Mouse (Mus musculus): ENCODE results near the gene Anks6. TPM values are rescaled to one million over a fixed set of nuclear protein-coding genes. Genes with fewer than 3 reads are reported as not detected.
"Not testable (repeated sequence)": the region's sequence is repeated elsewhere in the genome, so short reads cannot be mapped to it uniquely, and the experiment has no call there.

The Anks6 gene
- 0.44 and 0.89 TPM in 2 replicates for total RNA-seq (2017)

DNA sequence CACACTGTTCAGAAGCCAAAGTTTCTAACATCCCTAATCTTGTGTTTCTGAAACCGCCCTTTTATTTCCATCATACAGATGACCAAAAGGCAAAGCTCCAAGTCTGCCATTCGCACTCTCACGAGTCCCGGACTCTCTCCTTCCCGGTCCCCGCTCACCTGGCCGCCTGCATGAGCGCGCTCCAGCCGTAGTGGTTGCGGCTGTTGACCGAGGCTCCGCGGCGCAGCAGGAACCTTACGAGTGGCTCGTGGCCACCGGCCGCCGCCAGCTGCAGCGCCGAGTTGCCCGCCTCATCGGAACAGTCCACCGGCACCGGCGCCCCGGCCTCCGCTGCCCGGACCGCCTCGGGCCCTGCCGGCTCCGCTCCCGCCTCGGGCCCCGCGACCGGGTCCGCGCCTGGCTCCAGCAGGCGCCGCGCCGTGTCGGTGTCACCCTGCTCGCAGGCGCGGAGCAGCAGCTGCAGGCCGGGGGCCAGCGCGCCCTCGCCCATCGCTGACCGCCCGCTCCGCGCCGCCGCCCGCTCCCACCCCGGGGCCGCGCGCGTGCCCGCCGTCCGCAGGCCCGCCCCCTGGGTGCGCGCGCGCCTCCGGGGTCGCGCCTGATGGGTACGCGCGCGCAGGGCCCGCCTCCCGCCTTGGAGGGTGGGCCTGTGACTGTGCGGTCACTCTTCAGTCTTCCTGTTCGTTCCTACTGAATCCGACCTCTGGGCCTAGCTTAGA lies at the start of gene Anks6:
Anks6 (minus strand) TSS at position 637 of the 719 bp plus-strand sequence.
- ATAC-seq (replicated peaks in 1 of 2; ENCODE audit: insufficient read depth in 1 of 2, low FRiP score in 2 of 2, low TSS enrichment in 1 of 2, low read depth in 1 of 2, poor library complexity in 2 of 2, severe bottlenecking in 2 of 2), result peak; percentile 41 to 53; a peak in 1 of 4 replicates

DNA sequence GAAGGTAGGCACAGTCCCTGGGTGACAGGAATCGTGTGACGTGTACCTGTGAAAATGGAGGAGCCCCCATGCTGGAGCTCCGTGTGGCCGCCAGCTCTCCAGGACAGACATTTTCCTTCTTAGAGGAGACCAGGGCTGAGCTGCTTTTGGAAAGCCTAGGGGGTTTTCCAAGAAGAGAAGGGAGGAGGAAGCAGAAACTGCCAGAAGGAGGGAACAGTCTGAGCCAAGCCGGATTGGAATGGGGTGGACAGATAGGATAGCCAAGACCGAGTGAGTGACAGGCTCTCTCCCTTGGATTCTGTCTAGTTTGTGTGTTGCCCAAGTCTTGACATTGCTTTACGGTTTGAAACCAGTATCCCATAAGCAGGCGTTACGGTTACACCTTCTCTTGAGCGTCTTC lies 46.3 kb upstream of the Anks6 start:
- no peak for ATAC-seq (replicated peaks in 1 of 2; ENCODE audit: insufficient read depth in 1 of 2, low FRiP score in 2 of 2, low TSS enrichment in 1 of 2, low read depth in 1 of 2, poor library complexity in 2 of 2, severe bottlenecking in 2 of 2)

DNA sequence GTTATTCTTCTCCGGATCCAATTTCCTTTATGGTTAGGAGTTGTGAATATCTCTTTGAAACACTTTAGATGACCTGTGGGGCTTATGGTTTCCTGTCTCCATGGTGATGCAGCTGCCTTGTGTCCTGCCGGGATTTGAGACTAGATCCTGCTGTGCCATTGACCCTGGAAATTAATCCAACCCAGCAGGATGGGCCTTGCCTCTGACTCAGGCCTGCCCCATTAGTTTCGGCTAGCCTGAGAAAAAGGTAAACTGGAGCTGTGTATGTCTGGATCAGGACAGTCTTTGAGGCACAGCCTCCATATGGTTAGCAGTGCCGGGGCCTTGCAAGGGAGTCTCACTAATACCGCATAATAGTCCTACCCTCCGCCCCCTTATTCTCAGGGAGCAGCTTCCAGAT lies 36.4 kb upstream of the Anks6 start:
- no peak for ATAC-seq (replicated peaks in 1 of 2; ENCODE audit: insufficient read depth in 1 of 2, low FRiP score in 2 of 2, low TSS enrichment in 1 of 2, low read depth in 1 of 2, poor library complexity in 2 of 2, severe bottlenecking in 2 of 2)

DNA sequence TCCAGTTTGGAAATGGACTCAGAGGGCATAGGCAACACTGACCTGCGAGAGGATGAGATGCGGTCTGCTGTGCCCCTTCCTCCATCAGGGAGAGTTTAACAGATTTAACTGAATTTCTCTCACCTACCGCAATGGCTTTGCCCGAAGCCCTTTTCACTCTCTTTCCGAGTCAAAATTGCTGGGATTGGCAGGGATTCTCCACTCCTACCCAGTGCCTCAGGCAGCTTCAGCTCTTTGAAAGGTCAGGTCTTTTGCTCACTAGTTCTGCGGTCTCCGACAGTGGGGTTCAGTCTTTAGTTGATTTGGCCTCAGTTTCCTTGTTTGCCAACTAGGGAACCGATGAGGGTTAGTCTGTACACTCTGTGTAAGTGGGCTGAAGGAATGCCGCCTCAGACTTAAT lies 35.9 kb upstream of the Anks6 start:
- ATAC-seq (replicated peaks in 1 of 2; ENCODE audit: insufficient read depth in 1 of 2, low FRiP score in 2 of 2, low TSS enrichment in 1 of 2, low read depth in 1 of 2, poor library complexity in 2 of 2, severe bottlenecking in 2 of 2), result no peak

DNA sequence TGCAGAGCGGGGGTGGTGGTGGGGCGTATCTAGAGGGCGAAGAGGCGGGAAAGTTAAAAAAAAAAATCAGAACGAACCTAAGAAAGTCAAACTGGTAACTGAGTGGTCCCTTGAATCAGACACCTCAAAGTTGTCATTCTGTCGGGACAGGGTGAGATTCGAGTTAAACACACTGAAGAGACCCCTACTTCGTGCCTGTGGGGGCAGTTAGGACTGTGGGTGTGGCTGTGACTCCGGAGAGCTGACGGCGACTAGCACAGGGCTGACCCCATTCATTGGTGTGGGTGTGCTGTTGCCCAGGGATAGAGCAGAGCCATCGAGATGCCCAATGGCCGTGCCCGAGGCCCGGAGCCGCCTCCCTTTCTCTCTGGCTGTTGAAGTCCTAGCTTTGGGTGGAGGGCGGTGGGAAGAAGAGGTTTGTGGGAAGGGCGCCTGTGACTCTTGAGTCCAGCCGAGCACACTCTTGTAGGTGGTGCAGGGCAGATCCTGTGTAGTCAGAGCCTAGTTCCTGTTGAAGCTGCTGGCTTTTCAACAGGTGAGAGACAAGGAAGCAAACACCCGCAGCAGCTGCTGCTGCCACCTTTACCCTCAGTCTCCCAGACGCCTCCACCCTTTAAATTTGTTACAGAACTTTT lies 35.3 kb upstream of the Anks6 start:
- peak; percentile 18 to 26; a peak in 1 of 4 replicates for ATAC-seq (replicated peaks in 1 of 2; ENCODE audit: insufficient read depth in 1 of 2, low FRiP score in 2 of 2, low TSS enrichment in 1 of 2, low read depth in 1 of 2, poor library complexity in 2 of 2, severe bottlenecking in 2 of 2)

DNA sequence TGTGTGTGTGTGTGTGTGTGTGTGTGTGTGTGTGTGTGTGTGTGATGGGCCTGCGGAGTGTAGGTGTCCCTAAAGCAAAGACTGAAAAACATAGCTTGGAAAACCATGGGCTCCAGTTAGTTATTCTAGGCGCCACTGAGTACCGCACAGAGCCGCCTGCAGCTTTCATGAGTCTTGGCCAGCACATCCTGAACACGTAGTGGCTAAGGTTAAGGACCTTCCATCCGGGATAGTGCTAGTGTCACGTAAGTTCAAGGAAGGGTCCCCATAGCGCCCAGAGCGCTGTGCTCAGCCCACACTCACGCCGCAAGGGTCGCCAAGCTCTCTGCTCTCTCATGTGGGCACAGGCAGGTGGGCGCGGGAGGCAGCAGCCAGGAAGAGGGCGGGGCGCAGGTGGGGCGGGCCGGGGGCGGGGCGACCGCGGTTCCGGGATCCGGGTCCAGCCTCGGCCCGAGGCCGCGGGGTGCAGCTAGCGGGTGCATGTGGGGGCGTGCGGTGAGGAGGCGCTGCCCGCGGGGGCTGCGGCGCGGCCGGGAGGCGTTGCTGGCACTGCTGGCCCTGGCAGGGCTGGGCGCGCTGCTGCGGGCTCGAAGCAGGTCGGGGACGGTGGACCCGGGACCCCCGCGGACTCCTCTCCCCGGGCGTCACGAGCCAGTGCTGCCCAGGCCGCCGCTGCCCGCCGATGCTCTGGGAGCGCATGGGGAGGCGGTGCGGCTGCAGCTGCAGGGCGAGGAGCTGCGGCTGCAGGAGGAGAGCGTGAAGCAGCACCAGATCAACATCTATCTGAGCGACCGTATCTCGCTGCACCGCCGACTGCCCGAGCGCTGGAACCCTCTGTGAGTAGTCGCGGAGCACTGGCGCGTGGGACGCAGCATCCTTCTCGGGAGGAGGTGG lies 34.5 kb upstream of the Anks6 start, which contains the start of gene Galnt12:
Galnt12 (plus strand) TSS at position 417 of the 894 bp plus-strand sequence.
- peak in 1 of 2 experiments; percentile 43; a peak in 2 of 4 replicates for ATAC-seq (replicated peaks in 1 of 2; ENCODE audit: insufficient read depth in 1 of 2, low FRiP score in 2 of 2, low TSS enrichment in 1 of 2, low read depth in 1 of 2, poor library complexity in 2 of 2, severe bottlenecking in 2 of 2)

DNA sequence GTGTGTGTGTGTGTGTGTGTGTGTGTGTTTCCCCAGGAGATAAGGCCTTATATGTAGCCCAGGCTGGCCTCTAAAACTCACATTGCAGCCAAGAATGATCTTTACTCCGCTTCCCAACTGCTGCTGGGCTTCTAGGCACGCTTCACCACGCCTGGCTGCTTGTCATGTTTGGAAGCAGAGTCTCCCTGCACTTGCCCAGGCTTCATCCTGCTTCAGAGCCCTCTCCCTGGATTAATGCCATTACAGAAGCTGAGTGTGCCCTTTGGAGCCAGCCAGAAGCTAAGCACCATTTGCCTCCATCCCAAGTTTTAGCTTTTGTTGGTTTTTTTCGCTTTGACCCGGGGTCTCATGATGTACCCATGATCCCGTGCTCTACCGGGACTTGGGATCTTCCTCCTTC lies 31.4 kb upstream of the Anks6 start:
- no peak for ATAC-seq (replicated peaks in 1 of 2; ENCODE audit: insufficient read depth in 1 of 2, low FRiP score in 2 of 2, low TSS enrichment in 1 of 2, low read depth in 1 of 2, poor library complexity in 2 of 2, severe bottlenecking in 2 of 2)

DNA sequence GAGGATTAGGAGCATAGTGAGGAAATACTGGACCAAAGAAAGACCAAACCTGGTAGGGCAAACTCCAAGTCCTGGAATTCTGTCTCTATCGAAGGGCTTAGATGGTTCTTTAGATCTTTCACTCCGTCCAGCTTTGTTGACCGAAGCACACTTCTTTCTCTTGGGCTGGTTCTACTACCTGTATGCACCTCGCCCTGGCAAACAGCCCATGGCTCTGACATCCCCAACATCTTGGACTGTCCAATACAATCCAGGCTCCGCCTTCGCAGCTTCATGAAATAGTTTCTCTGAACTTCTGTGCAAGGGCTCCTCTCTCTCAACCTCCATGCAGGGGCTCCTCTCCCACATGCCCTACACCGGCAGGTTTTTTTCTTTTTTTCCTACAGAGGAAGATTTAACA lies 26.6 kb upstream of the Anks6 start:
- ATAC-seq (replicated peaks in 1 of 2; ENCODE audit: insufficient read depth in 1 of 2, low FRiP score in 2 of 2, low TSS enrichment in 1 of 2, low read depth in 1 of 2, poor library complexity in 2 of 2, severe bottlenecking in 2 of 2), result no peak

DNA sequence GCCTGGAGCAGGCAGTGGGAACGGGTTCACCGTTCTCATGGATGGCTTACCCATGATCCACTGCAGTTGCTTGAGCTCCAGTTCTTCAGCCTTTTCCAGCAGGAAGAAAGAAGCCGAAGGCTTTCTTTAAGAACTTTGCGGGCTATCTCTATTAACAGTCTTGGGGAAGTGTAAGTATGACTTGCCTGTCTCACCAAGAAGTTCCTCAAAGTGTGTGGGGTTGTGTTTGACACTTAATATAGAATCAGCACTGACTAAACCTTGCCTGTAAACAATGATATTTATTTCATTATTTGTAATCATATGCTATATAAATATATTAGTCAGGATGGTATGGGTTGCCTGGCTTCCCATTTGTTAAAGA lies 23.4 kb upstream of the Anks6 start:
- 0 out of 4 replicates have a peak, but pooled peaks of 1 of the 2 experiments have one; percentile 28 for ATAC-seq (replicated peaks in 1 of 2; ENCODE audit: insufficient read depth in 1 of 2, low FRiP score in 2 of 2, low TSS enrichment in 1 of 2, low read depth in 1 of 2, poor library complexity in 2 of 2, severe bottlenecking in 2 of 2)

DNA sequence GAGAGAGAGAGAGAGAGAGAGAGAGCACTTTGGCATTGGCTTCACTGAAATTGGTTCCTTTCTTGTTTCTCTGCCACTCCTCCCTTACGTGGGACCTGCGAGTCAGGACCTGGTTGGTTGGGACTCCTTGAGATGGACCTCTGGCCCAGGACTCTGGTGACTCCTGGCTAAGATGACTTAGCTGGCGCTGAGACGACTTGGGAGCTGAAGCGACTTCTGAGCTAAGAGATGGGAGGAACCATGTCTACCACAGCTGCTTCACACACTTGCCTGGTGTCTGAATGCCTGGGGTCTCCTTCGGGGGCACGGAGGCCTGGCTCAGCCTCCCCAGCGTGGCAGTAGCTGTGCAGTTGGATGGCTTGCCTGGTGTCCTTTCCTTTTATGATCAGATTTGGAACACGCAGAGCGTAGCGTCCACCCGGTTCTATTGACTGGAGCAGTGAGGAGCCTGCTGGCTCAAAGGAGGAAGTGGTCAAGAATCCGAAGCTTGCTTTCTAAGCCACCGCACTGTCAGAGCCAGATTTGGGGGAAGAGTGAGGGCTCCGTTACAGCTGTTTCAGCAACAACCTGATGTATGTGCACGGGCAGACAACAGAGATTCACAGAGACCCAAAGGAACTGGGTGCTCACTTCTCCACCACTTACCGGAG lies 22.9 kb upstream of the Anks6 start:
- ATAC-seq (replicated peaks in 1 of 2; ENCODE audit: insufficient read depth in 1 of 2, low FRiP score in 2 of 2, low TSS enrichment in 1 of 2, low read depth in 1 of 2, poor library complexity in 2 of 2, severe bottlenecking in 2 of 2), result peak; percentile 31 to 71; a peak in 1 of 4 replicates

DNA sequence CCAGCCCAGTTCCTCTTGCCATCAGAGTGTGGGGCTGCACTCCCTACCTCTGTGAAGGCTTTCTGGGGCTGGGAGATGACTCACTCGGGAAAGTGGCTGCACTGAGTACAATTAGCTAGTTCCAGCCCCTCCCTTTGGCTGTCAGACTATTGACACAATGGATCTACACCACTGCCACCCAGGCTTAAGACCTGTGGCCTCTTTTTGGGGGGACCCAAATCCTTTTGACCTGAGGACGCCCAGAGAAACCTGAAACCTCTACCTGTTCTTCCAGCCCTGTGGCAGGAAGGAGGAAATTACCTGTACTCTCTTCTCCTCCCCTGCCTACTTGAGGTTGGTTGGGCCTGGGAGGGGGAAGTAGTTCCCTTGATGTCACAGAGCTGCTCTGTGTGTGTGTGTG lies 17.8 kb upstream of the Anks6 start:
- no peak for ATAC-seq (replicated peaks in 1 of 2; ENCODE audit: insufficient read depth in 1 of 2, low FRiP score in 2 of 2, low TSS enrichment in 1 of 2, low read depth in 1 of 2, poor library complexity in 2 of 2, severe bottlenecking in 2 of 2)

DNA sequence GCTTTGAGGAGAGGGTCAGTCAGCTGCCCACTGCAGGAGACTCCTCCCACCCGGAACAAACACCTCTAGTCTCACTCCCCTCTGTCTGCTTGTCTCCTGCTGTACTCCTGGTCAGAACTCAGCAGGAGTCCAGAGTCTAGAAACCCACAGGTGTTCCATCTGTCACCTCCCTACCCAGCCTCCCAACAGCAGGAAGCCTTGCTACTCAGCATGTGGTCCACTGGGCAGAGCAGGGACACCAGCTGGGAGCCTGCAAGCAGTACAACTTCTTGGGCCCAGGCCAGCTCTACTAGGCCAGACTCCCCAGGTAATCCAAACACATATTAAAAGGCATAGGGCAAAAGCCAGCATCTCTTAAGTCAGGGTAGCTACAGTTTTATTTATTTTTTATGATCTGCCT lies 3.7 kb upstream of the Anks6 start:
- no peak for ATAC-seq (replicated peaks in 1 of 2; ENCODE audit: insufficient read depth in 1 of 2, low FRiP score in 2 of 2, low TSS enrichment in 1 of 2, low read depth in 1 of 2, poor library complexity in 2 of 2, severe bottlenecking in 2 of 2)

DNA sequence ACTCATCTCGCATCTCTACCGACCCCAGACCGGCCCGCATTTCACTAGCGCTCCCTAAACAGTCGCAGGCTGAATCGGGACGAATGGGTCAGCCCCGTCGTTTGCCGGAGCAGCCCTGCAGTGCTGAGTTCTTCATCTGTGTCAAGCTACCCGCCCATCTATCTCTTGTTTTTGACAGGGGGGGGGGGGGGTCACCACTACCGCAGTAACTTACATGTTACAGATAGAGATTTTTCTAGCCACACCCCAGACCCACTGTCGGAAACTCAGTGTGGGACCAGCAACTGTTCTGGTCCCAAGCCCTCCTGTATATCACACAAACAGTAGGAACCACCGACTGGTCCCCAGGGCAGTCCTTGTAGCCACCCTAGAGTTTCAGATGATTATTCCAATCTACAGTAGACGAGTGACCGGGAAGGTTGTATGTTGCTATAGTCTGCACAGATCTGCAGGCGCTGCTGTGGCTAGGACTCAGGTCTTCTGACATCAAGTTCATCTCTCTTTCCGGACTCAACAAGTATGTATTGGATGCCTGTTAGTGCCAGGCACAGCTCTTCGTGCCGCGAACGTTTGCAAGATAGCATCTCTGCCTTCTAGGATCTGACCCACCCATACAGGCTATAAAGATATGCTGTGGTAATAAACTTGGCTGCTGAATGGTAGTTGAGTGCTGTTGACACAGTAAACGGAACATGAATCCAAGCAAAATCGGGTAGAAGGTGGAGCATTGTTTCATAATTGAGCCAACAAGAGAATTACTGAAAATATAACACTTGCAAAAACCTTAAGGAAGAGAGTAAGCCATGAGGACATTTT lies 491 bp upstream of the Anks6 start:
- peak in 1 of 2 experiments; percentile 25; a peak in 1 of 4 replicates for ATAC-seq (replicated peaks in 1 of 2; ENCODE audit: insufficient read depth in 1 of 2, low FRiP score in 2 of 2, low TSS enrichment in 1 of 2, low read depth in 1 of 2, poor library complexity in 2 of 2, severe bottlenecking in 2 of 2)

DNA sequence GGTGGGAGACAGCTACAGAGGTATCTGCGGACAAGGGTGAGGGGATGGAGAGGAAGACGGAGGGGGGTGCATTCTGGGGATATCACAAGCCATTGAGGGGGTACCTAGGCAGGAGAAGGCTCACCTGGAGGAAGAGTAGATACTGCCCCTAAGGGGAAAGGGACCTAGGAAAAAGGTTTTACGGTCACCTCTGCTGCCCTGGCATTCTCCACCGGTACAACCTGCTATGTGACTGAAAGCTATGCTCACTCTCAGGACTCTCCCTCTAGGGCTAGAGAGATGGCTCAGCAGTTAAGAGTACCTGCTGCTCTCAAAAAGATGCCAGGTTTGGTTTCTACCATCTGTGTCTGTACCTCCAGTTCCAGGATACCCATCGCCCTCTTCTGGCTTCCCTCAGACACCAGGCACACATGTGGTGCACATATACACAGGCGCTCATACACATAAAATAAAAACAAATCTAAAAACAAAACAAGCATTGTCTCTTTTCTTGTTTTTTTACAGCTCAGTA lies 1.6 kb downstream of the Anks6 start:
- ATAC-seq (replicated peaks in 1 of 2; ENCODE audit: insufficient read depth in 1 of 2, low FRiP score in 2 of 2, low TSS enrichment in 1 of 2, low read depth in 1 of 2, poor library complexity in 2 of 2, severe bottlenecking in 2 of 2), result no peak

DNA sequence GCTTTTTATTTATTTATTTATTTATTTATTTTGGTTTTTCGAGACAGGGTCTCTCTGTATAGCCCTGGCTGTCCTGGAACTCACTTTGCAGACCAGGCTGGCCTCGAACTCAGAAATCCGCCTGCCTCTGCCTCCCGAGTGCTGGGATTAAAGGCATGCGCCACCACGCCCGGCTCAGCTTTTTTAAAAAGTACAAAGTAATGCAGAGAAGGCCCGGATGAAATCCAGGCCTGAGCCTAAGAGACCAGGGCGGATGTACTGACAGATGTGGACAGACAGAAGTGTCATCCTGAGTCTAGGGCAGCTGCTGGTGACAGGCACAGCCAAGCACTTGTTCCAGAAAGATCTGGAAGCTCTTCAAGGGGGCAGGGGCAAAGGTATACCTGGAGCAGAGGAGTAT lies 2.1 kb downstream of the Anks6 start:
- ATAC-seq (replicated peaks in 1 of 2; ENCODE audit: insufficient read depth in 1 of 2, low FRiP score in 2 of 2, low TSS enrichment in 1 of 2, low read depth in 1 of 2, poor library complexity in 2 of 2, severe bottlenecking in 2 of 2), result not testable (repeated sequence)

DNA sequence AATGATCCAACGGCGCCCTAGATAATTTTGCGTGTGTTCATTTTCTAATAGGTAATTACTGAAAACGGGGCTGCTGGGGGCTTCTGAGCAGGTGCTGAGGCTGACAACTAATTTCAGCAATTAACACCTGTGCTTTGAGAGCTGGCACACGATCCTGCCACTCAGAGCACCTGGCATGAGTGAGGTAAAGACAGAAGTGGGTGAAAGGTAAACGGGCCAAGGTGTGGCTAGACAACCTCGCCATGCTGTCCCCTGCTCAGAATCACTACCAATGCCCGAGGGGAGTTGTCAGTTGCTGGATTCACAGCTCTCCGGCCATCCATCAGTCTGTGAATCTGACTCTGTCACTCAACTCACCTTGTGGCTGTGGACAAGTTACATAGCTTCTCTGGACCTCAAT lies 5.3 kb downstream of the Anks6 start:
- ATAC-seq (replicated peaks in 1 of 2; ENCODE audit: insufficient read depth in 1 of 2, low FRiP score in 2 of 2, low TSS enrichment in 1 of 2, low read depth in 1 of 2, poor library complexity in 2 of 2, severe bottlenecking in 2 of 2), result no peak
